Mouse (Mus musculus) layer of hippocampus, adult 8-10 months (tissue): ENCODE measurements at regions not wholly inside any gene's neighbourhood (a gene's known extent, or its start where the extent isn't known, plus 50 kb on each side); places are given as distances from the start of the nearest gene placed in this dataset.

Source experiments
- DNase-seq, 2 experiments: peaks; one replicate each; pipeline ENCODE4 v3.0.0; 2022; ENCODE audit warnings: low spot score in 2 of 2

- DNase-seq: no peak
Observed at GRCm38 (mm10) chr4:64335814-64336213, 289.0 kb upstream of the Tnc start.

GRCm38 (mm10) chr4:64330213-64330612, 283.4 kb upstream of the Tnc start:
- DNase-seq: no peak

- no peak for DNase-seq
Observed at GRCm38 (mm10) chr4:64324391-64324790, 277.6 kb upstream of the Tnc start.

- DNase-seq: no peak
Observed at GRCm38 (mm10) chr4:64316553-64317347, 269.9 kb upstream of the Tnc start.

GRCm38 (mm10) chr4:64296941-64297340, 250.1 kb upstream of the Tnc start:
- DNase-seq: no peak

GRCm38 (mm10) chr4:64282471-64282870, 235.7 kb upstream of the Tnc start:
- peak; percentile 44 to 51 for DNase-seq

GRCm38 (mm10) chr4:64276980-64277379, 230.2 kb upstream of the Tnc start:
- DNase-seq: no peak

- DNase-seq: no peak
Observed at GRCm38 (mm10) chr4:64274291-64274960, 227.6 kb upstream of the Tnc start.

GRCm38 (mm10) chr4:64269846-64270245, 223.0 kb upstream of the Tnc start:
- DNase-seq: no peak

- DNase-seq: no peak
Observed at GRCm38 (mm10) chr4:64269117-64269516, 222.3 kb upstream of the Tnc start.

- no peak for DNase-seq
Observed at GRCm38 (mm10) chr4:64260473-64260872, 213.7 kb upstream of the Tnc start.

GRCm38 (mm10) chr4:64260188-64260444, 213.3 kb upstream of the Tnc start:
- DNase-seq: no peak

GRCm38 (mm10) chr4:64259348-64260187, 212.8 kb upstream of the Tnc start:
- no peak for DNase-seq

GRCm38 (mm10) chr4:64255253-64255652, 208.4 kb upstream of the Tnc start:
- DNase-seq: no peak

GRCm38 (mm10) chr4:64250691-64251090, 203.9 kb upstream of the Tnc start:
- DNase-seq: no peak

GRCm38 (mm10) chr4:64238196-64238740, 191.5 kb upstream of the Tnc start:
- no peak for DNase-seq

- DNase-seq: no peak
Observed at GRCm38 (mm10) chr4:64235534-64235933, 188.7 kb upstream of the Tnc start.

- no peak for DNase-seq
Observed at GRCm38 (mm10) chr4:64232159-64232558, 185.3 kb upstream of the Tnc start.

GRCm38 (mm10) chr4:64228341-64228740, 181.5 kb upstream of the Tnc start:
- no peak for DNase-seq

- DNase-seq: no peak
Observed at GRCm38 (mm10) chr4:64226635-64227034, 179.8 kb upstream of the Tnc start.

GRCm38 (mm10) chr4:64224918-64225317, 178.1 kb upstream of the Tnc start:
- DNase-seq: peak; percentile 19 to 26

GRCm38 (mm10) chr4:64219802-64220201, 173.0 kb upstream of the Tnc start:
- no peak for DNase-seq
